Mouse (Mus musculus) cerebellum, adult 11-12 months (tissue): ENCODE results near the gene Crip3.

Experiments used
- DNase-seq: peaks from one replicate; pipeline ENCODE4 v3.0.0; 2022

Gene Crip3

GRCm38 (mm10) chr17:46457791-46458190, 29.1 kb downstream of the Crip3 start:
- peak; percentile 45 for DNase-seq

- no peak for DNase-seq
These were observed 29.7 kb downstream of the Crip3 start for GRCm38 (mm10) chr17:46458439-46458838.

- DNase-seq = no peak
These were observed 31.9 kb downstream of the Crip3 start for GRCm38 (mm10) chr17:46460673-46461072.

GRCm38 (mm10) chr17:46461347-46461746, 32.6 kb downstream of the Crip3 start:
- DNase-seq = no peak

GRCm38 (mm10) chr17:46462226-46462625, 33.5 kb downstream of the Crip3 start:
- peak; percentile 21 for DNase-seq

GRCm38 (mm10) chr17:46467830-46468229, 39.1 kb downstream of the Crip3 start:
- DNase-seq = peak; percentile 76

GRCm38 (mm10) chr17:46476601-46477000, 47.9 kb downstream of the Crip3 start:
- DNase-seq = no peak

GRCm38 (mm10) chr17:46477286-46477685, 48.6 kb downstream of the Crip3 start:
- no peak for DNase-seq
